Mouse (Mus musculus) right cerebral cortex, postnatal 4 days (tissue): Measurements from ENCODE around the gene Trim28.
A peak's percentile ranks its signal among the peaks of the same experiment; 100 is the strongest.

Experiments
- DNase-seq: peaks from one replicate; pipeline ENCODE4 v3.0.0-alpha.2; 2022

Gene Trim28

DNA sequence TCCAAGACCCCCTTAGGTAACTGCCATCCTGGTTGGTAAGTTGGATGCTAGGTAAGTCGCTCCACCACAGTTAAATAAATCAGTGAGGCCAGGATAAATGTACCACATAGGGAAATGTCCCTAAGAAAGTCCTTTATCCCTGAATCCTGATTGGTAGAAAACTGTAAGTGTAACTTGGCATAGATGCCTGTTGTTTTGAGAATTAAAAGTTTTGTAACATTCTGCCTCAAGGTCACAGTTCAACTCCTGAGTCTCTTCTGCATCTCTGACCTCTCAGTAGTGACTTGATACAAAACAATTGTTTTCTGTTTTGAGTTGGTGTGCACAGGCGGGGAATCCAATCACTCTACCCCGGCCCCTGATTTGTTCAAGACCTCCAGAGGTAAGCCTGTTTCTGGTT lies at the start of gene Trim28:
Trim28 (plus strand) TSS at position 264 of the 400 bp plus-strand sequence.
- DNase-seq, result no peak

DNA sequence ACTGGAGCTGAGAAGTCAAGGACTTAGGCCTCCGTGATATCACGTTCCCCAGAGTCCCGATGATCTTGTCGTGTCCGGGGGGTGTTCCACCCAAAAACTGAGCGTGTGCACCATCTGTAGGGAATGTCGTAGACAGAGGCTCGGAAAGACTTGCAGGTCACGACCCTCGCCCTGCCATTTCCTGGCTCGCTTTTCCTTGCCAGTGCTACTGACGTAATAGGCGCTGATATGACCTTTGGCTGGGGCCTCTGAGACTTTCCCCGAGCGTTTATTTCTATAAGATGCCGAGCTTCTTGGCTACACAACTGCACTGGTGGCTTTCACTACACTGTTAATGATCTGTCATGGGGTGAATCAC lies 49.1 kb upstream of the Trim28 start:
- DNase-seq, result no peak

DNA sequence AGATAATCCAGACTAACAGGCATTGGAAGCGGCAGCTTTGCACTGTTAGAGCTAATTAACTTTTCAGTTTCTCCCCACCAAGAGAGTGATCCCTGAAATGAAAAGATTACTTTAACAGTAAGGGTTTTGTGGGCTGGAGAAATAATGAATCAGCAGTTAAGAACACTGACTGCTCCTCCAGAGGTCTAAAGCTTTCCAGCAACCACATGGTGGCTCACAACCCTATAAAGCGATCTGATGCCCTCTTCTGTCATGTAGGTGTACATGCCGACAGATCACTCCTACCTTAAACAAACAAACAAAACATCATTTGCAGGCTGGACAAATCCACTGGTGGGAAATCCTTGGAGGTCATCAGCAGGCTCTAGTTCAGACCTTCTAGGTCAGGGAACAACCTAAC lies 44.0 kb upstream of the Trim28 start:
- DNase-seq, result no peak

DNA sequence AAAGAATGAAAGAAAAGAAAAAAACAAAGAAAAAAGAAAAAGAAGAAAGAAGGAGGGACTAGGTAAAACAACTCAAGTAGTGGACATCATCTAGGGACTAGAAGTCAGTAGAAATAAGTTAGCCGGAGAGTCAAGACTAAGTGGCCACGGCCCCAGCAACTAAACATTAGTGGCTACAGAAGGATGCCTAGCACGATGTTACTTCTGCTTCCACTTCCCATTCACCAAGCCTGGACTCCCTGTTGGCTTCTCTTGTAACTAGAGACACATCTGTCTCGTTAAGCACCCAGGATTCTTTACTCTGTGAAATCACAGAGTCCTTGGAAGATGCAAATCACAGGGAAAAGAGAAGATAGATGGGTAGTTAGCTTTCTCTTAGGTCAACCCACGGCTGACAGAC lies 41.4 kb upstream of the Trim28 start:
- DNase-seq, result no peak

DNA sequence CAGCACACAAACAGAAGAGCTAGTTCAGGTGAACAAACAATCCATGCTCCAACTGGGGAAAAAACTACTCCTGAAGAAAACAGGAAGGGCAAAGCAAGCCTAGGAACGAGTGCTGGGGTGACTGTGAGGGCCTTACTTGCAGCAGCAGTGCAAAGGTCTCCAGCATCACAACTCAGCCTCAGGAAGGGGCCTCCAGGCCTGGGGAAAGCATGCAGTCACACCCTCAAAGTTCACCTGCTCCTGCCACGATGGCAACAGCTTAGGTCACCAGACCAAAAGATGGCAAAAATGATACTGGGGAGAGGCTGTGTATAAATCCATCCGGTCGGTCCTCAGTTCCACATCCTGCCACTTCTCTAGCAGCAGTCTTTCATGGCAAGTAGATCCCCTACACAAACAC lies 40.0 kb upstream of the Trim28 start:
- DNase-seq, result no peak

DNA sequence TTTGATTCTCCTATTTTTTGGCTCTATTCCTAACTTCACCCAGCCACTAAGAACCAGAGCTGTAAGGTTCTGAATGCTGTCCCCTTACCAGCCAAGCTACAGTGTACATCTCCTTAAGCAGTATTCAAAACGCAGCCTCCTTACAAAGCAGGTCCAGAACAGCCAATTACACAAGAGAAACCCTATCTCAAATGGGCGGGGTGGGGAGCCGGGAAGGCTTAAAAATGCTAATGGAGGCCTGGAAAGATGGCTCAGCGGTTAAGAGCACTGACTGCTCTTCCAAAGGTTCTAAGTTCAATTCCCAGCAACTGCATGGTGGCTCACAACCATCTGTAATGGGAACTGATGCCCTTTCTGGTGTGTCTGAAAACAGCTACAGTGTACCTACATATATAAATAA lies 39.2 kb upstream of the Trim28 start:
- DNase-seq, result no peak

DNA sequence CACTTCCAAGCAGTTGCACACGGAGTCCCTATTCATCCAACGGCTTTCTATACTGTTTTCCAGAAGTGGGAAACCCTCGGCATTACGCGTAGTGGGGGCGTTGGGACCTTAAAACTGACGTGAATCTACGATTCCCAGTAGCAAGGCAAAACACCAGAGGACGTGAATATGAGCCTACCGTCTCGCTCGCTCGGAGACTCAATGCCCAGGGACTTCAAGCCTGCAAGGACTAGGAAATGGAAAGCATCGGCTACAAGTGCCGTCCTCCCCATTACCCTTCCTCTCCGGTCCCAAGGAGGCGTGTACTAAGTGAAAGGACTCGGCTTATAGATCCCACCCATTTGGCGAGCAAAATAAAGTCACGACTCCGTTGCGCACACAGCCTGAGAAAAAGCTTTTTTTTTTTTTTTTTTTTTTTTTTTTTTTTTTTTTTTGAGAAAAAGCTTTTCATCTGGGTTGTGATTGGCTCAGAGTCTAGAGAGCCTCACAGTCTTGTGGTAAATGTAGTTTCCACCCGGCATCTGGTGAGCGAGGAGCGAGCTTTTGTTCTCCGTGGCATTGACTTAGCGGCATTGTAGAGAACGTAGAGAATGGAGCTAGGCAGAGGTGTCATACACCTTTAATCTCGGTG lies 37.3 kb upstream of the Trim28 start:
- peak; percentile 47 for DNase-seq

DNA sequence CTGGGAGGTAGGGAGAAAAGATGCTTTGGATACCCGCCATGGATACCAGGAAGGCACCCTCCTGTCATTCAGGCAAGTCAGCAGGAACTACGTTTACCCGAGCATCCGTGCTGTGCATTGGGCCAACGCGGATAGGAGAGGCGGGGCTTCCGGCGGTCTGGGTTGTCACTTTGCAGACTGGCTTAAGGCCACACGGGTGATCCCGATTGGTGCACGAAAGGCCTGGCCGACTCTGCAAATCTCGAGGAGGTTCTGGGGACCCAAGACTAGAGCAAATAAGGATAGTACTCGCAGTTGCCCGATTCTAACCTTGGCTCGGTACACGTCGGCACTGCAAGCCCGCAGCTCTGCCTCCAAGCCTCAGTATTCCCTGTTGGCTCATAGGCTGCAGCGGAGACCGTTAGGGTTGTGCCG lies 33.2 kb upstream of the Trim28 start, which contains the start of gene Zfp324:
Zfp324 (plus strand) TSS at position 161 of the 414 bp plus-strand sequence.
- peak; percentile 84 for DNase-seq

DNA sequence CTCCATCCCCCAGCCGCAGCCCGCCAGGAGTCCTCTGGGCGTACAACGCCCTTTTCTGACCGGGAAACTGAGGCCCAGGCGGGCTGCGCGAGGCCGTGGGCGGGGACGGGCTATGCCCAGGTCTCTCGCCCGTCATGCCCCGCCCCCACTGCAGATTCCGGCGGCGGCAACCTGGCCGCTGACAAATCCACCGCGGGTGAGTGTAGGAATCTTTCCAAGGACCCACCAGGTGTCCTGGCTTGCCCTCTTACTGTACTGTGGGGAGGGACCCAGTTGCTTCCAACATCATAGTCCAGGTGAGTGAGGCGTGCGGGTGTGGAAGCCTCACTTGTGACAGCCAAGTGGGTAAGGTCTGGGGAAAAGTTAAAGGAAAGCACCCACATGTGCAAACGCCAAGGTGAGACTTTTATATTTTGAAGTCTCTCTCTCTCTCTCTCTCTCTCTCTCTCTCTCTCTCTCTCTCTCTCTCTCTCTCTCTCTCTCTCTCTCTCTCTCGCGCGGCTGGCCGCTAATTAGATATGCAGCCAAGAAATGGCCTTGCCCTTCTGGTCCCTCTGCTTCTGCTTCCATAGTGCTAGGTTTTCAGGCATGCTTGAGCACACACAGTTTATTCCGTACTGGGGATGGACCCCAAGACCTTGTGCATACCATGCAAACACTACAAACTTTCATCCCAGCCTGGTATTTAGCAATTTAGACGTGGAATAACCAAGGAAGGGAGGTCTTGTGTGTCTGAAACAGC lies 32.6 kb upstream of the Trim28 start:
- peak; percentile 60 for DNase-seq

DNA sequence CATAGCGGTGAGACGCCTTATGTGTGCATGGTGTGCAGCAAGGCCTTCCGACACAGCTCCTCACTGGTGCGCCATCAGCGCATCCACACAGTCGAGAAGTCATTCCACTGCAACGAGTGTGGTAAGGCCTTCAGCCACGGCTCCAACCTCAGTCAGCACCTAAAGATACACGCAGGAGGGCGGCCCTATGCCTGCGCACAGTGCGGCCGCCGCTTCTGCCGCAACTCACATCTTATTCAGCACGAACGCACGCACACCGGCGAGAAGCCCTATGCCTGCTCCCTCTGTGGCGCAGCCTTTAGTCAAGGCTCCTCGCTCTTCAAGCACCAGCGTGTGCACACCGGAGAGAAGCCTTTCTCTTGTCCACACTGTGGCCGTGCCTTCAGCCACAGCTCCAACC lies 28.0 kb upstream of the Trim28 start:
- no peak for DNase-seq

DNA sequence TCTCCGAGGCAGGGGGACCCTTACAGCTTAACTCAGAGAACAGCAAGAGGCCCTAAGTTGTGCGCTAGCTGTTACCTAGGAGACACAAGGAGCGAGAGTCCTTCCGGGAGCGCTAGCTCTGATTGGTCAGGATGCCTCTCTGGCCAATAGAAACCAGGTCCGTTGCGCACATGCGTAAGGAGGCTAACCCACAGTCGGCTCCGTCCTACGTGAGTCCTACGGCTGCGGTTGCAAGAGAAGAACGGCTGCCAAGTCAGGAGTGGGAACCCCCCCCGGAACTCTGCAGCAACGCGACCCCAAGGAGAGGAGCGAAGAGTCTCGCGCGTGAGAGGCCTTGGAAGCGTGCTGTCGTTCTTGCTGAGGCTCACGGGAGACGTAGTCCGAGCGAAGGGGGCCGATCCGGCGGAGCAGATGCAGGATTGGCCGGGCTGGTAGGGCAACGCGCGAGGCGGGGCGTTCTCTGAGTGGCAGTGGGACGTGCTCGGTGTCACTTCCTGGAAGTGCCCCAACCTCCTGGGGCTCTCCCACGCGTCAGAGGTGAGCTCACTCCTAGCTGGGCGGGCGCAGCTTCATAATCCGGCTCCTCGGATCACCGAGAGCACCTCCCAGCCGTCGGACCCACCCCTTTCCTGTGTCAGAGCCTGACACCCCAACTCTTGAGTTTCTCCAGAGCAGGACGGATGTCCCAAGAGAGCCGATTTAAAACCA lies 21.1 kb upstream of the Trim28 start, which contains the start of gene Zfp446:
Zfp446 (plus strand) TSS at position 167 of the 708 bp plus-strand sequence.
- DNase-seq, result peak; percentile 96

DNA sequence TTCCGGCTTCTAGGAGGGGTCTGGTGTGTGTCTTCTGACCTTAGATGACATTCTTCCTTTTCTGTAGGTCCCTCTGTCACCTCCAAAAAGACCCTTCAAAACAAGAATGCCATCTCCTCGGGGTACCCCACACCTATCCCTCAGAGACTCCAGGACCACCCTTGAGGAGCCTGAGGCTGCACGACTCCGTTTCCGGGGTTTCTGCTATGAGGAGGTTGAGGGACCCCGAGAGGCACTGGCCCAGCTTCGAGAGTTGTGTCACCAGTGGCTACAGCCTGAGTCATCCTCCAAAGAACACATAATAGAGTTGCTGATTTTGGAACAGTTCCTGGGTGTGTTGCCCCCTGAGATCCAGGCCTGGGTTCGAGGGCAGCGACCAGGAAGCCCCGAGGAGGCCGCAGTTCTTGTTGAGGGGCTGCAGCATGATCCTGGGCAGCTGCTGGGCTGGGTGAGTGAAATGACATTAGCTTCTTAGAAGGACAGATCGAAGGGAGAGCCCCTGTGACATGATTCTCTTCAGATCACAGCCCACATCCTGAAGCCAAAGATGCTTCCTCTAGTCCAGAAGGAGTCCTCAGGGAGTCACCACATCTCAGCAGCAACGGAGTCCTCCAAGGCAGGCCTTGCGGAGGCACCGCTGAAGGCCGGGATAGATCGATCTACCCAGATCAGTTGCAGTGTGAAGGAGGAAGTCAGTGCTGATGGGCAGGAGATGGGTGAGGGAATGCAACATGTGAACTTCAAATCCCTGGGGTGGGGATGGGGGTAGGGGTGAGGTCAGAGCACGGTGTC lies 19.8 kb upstream of the Trim28 start:
- no peak for DNase-seq

DNA sequence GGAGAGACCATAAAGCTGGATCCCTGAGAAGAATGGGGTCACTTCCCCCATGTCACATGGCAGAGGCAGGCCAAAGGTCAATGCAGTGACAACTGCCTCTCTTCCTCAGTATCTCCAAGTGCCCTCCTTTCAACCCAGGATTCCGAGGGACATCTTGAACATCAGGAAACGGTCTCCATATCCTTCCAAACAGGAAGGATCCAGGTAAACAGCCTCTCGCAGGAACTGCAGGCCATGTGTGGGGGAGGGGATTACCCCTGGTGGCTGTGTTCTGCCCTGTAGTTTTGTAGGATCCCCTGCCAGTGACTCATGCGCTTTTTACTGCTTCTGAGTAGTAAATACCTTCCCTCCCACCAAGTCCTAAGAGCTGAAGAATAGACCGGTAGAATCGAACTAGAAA lies 19.1 kb upstream of the Trim28 start:
- DNase-seq, result no peak

DNA sequence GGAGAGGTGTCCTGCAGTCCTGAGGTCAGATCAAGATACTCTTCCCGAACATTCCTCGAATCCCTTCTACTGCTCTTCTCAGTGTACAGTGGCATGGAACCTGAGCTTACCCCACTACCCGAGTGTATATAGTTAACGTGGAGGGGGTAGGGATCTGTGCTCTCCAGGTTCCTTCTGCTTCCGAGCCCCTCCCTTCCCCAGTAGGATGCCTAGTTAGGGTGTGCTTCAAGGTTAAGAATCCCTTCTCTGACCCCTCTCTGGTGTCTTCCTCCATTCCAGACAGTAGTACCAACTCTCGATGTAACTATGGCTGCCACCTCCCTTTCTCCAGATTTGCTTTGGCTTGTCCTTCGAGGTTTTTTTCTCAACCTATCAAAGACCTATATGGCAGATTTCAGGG lies 18.6 kb upstream of the Trim28 start:
- DNase-seq, result no peak

DNA sequence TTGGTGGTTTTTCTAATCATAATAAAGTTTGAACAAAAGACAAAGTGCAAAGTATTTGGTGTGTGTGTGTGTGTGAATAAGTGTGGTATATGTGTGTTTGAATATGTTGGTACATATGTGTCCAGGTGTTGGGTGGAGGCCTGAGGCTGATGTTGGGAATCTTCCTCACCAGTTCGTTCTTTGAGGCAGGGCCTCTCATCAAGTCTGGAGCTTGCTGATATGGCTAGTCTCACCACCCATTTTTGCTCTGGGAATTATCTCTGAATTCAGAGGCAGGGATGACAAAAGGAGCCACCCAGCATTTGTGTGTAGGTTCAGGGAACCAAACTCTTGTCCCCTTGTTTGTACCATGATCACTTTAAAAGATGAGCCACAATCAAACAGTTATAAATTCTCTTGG lies 13.2 kb upstream of the Trim28 start:
- no peak for DNase-seq

DNA sequence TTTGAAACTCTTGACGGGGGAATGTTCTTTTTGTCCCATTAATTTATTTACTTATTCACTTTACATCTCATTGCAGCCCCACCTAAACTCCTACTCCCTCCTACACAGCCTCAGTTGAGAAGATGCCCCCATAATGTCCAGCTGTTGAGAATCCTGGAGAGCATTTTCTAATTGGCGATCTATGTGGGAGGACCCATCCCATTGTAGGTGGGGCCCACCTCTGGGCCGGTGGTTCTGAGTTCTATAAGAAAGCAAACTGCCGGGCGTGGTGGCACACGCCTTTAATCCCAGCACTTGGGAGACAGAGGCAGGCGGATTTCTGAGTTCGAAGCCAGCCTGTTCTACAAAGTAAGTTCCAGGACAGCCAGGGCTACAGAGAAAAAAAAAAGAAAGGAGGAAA lies 12.0 kb upstream of the Trim28 start:
- no peak for DNase-seq

DNA sequence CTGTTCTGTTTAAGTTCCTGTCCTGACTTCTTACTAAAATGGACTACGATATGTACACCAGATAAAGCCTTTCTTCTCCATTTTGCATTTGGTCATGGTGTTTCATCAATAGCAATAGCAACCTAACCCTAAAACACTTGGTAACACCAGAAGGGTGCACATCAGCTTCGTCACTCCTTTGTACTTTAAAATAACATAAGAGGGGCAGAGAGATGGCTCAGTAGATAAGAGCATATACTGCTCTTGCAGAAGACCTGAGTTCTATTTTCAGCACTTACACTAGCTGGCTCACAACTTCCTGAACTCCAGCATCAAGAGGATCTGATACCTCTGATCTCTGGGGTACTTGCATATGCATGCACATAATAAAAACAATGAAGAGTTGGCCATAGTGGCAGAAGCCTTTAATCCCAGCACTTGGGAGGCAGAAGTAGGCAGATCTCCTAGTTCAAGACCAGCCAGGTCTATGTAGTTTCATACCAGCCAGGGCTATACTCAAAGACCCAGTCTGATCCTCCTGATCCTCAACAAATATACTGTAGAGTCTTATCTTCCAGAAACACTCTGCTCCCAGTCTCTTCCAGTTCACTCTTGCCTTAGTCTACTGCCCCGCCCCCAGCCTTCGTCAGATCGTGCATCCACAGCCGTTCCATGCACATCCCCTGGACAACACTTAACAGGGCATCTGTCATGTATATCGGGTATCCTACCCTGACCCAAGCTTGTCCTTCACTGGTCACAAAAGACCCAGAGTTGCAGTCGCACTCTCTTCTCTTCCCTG lies 11.3 kb upstream of the Trim28 start:
- no peak for DNase-seq

DNA sequence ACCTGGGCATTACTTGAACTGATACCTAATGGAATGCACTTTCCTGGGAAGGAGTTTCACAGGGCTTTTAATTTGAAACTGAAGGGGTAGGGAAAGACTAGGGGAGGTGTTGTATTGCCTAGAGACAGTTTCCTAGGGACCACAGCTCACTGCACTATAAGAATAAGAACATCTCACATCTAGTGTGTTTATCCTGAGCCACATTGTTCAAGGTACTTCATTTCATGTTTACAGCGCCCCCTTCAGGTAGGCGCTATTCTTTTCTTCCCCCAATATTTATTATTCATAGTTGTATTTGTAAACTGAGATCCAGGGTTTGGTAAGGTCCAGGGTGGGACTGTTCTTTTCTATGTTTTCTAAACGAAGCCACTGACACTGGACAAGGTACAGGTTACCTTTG lies 6.7 kb upstream of the Trim28 start:
- DNase-seq, result no peak

DNA sequence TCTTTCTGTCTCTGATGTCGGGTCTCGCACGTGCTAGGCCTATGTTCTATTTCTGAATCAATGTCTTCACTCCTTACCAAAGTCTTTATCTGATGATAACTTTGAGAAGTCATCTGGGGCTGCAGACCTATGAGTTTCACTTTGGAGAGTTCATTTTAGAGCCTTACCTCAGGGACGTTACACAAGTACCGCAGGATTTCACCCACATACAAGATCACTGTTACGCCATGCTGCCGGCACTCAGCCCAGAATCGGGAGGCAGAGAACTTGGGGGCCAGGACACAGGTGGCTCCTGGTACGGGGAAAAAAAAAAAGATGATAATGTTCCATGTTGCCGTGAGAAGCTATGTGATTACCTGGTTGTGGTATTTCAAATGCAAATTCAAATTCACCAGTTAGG lies 5.8 kb upstream of the Trim28 start:
- DNase-seq, result no peak

DNA sequence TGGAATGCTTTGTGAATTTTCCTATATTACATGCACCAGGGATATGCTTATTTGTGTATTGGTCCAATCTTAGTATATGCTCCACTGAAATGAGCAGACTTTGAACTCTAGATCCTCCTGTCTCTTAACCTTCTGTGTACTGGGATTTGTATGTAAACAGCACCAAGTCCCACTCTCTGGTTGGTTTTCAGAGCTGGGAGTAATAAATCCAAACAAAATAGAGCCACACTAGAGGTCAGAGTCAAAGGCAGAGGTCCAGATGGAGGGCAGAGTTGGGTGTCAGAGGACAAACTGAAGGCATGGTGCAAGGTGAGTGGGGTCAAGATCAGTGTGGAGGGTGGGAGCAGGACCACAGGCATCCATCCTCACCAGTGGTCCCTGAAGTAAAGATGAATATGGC lies 3.1 kb upstream of the Trim28 start:
- no peak for DNase-seq

DNA sequence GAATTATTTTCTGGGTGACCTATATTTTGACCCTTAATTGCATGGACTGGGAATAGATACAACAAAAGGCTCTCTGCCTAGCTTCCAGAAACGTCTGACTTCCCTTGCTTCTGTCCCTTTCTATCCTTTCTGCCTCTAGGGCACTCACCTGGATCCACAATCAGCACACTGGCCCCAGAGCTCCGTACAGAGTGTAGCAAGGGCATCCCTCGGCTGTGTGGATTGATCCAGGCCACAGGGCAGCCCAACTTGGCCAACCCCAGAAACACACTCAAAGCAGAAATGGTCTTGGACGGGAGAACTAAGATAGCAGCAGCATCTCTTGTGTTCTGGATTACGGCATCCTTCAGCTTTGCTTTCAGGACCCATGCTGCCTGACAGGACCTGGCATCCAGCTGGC lies 1.7 kb upstream of the Trim28 start:
- no peak for DNase-seq

DNA sequence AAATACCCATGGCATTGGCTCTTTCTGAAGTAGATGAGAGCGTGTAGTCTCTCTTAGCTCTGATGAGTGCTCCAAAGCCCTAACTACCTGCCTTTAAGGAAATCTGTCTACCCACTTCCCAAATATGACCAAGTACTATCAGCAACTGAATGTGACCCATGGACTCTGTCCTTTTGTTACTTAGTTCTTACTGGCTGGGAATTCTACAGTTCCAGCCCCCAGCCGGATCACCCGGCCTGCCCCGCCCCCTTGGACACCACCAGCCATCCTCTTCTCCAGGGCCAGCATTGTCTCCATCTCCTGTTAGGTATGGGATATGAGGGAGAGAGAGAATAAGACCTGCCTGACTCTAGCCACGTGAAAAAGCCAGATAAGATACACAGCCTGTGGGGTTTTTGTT lies 861 bp upstream of the Trim28 start, which contains the start of gene Slc27a5:
Slc27a5 (minus strand) TSS at position 140 of the 400 bp plus-strand sequence.
- DNase-seq, result no peak
